Mouse (Mus musculus) layer of hippocampus, adult 9-11 months (tissue): ENCODE measurements around the gene Dapk2.

ENCODE experiments used
- DNase-seq: peaks from one replicate; pipeline ENCODE4 v3.0.0; 2022

Dapk2 gene

DNA sequence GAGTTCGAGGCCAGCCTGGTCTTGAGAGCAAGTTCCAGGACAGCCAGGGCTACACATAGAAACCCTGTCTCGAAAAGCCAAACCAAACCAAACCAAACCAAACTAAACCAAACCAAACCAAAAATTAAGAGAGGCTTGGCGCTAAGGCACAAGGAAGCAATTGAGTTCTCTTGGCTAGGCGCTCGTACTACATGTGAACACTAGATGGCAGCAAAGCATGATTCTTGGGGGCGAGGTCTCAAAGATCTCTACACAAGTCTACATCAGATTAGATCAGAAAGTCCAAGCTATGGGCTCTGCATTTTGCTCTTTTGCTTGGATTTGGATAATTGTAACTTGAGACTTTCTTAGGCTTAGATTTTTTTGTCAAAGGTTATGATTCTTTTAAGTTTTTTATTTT, 13.8 kb upstream of the Dapk2 start:
- DNase-seq, result peak; percentile 58

DNA sequence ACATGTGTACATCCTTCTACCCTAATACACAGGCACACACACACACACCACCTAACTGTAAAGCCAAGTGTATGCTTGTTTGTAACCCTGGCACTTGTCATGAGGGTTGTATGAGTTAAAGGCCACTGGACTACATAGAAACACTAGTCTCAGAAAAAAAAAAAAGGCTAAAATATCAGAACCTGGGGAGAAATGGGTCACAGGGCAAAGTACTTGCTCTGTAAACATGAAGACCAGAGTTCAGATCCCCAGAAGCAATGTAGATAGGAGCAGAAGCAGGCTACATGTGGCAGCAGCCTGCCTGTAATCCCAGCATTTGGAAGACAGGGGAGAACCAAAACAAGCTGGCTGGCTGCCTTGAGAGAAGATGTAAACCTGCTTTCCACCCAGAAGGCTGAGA, 11.9 kb upstream of the Dapk2 start:
- DNase-seq, result no peak

- DNase-seq, result no peak
Observed at GRCm38 (mm10) chr9:66152011-66152410, 6.0 kb upstream of the Dapk2 start.

GRCm38 (mm10) chr9:66153594-66153993, 4.4 kb upstream of the Dapk2 start:
- no peak for DNase-seq

GRCm38 (mm10) chr9:66154013-66154412, 4.0 kb upstream of the Dapk2 start:
- no peak for DNase-seq

GRCm38 (mm10) chr9:66155534-66155933, 2.5 kb upstream of the Dapk2 start:
- DNase-seq, result no peak

GRCm38 (mm10) chr9:66158885-66159430, 935 bp downstream of the Dapk2 start:
- no peak for DNase-seq

- DNase-seq, result no peak
Observed at GRCm38 (mm10) chr9:66160155-66160554, 2.1 kb downstream of the Dapk2 start.

DNA sequence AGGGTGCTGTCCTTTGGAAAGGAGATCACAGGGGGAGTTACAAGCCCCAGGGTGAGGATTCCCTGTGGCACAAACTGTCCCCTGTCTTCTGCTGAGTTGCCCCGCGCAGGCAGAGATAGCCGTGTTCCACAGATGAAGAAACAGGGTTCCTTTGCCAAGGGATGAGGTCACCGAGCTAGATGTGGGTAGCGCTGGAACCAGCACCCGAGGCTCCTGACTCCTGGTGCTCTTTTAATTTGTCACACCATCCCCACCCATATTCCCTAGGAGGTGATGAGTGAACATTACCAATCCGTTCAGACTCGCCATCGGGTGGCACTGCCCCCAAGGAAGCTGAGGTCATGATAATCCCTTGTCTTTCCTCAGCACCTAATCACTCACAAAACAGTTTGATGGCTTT, 5.0 kb downstream of the Dapk2 start:
- DNase-seq, result no peak

GRCm38 (mm10) chr9:66167222-66167621, 9.2 kb downstream of the Dapk2 start:
- DNase-seq, result no peak

GRCm38 (mm10) chr9:66168233-66168632, 10.2 kb downstream of the Dapk2 start:
- no peak for DNase-seq

DNA sequence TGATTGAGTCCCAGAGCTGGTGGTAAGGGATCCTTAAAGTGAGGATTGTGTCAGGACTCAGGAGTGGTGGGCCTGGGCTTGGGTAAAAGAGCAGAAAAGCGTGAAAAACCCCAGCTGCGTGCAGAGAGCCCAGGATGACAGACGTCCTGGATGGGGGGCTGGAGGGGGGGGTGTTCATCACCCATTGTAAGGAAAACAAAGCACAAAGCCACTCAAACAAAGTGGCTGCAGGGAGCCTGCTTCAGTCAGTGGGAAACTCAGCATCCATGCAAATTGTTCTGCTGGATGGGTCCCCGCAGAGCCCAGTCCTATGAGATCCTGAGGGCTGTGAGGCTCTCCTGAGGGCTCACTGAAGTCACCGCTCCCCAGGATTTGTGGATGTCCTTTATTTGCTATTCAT, 12.5 kb downstream of the Dapk2 start:
- DNase-seq, result peak; percentile 12

DNA sequence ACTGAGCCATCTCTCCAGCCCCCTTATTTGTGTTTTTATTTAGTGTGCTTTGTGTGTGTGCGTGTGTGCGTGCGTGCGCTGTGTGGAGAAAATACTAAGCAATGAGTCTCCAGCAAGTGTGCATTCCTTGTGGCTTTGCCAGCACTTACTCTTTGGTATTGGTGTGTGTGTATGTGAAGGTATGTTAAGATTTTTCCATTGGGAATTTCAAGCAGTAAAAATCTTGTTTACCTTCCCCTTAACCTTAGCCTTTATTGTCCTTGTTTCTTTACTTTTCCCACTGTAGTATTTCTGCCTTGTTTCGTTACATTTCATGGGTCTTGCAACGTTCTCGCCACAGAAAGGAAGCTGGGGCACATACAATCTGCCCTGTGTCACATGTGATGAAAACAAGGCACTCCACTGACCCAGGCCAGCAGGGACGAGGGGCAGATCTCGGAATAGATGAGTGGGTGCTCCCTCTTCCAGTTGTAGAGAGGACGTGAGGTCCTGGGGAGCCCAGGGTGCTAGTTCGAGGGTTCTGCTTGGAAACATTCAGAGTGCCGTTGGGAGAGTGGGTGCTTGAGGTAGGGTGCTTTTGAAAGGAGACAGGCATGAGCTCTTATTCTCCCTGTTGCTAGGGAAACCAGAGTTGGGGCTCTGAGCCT, 13.4 kb downstream of the Dapk2 start:
- DNase-seq, result no peak

- no peak for DNase-seq
Observed at GRCm38 (mm10) chr9:66173316-66173855, 15.4 kb downstream of the Dapk2 start.

GRCm38 (mm10) chr9:66174985-66175384, 17.0 kb downstream of the Dapk2 start:
- DNase-seq, result no peak

GRCm38 (mm10) chr9:66177975-66178374, 20.0 kb downstream of the Dapk2 start:
- no peak for DNase-seq

DNA sequence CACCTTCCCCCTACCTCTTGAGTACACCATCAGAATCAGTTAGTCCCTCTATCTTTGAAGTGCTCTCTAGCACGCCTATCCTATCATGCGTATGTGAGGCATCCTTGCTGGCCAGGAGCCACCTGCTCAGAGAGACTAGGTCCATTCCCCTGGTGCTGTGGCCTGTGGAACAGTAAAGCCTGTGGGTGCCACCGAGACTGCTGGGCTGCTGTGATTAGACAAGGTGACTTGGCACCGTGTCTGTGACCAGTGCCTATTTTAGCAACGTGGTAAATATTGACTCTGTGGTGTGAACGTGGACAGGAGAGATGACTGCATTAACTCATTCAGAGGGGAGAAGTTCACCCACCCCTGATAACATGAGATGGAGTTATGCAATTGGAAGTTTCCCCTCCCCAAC, 21.8 kb downstream of the Dapk2 start:
- no peak for DNase-seq

DNA sequence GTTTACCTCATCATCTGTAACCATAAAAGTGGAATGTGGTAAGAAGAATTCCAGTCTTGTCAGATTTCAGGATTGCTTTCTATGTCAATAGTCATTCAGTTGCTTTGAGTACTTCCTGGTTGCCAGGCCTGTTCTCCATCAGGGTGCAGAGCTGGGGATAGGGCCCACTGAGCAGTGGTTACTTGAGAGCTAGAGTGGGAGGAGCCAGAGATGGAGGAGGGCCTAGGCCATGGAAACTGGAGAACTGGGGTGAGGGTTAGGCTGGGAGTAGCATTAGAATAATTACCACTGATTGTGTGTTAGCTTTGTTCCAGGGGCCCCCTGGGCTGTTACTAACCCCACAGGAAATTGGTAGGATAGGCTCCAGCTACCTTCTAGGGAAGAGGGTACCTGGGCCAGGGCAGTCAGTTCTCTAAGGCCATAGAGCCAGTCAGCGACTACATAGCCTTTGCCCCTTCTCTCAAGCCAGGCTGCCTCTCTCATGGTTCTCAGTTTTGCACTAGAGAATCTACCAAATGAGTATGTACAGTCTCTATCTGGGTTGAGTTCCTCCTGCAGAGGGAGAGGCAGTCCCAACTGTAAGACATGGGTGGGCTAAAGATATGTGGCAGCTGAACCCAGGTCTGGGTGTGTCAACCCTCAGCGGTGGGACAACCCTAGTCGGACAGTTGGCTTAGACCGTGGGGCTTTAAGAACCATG, 23.3 kb downstream of the Dapk2 start:
- DNase-seq, result no peak

GRCm38 (mm10) chr9:66181826-66182678, 24.0 kb downstream of the Dapk2 start:
- no peak for DNase-seq

DNA sequence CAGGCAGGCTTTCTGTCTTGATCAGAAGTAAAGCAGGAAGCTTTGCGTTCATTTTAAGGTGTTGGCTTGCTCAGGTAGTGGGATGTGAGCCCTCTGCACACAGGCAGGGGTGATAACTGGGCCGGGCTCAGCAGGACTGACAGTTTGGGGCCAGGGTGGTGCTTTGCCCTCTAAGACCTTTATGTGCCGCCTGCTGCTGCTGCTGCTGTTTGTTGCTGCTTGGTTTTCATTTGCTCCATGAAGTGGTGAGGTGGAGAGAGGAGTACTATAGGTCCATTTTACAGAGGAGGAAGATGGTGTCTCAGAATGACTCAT, 24.6 kb downstream of the Dapk2 start:
- DNase-seq, result no peak

GRCm38 (mm10) chr9:66183023-66183422, 25.0 kb downstream of the Dapk2 start:
- DNase-seq, result no peak

- DNase-seq, result no peak
Observed at GRCm38 (mm10) chr9:66184572-66184971, 26.5 kb downstream of the Dapk2 start.

GRCm38 (mm10) chr9:66186426-66186825, 28.4 kb downstream of the Dapk2 start:
- no peak for DNase-seq
